Mouse (Mus musculus) megakaryocyte, embryonic 14.5 days (primary cell): ENCODE measurements at regions not wholly inside any gene's neighbourhood (a gene's known extent, or its start where the extent isn't known, plus 50 kb on each side); places are given as distances from the start of the nearest gene placed in this dataset.
A peak's percentile ranks its signal among the peaks of the same experiment; 100 is the strongest.
"Not testable (repeated sequence)": the region's sequence is repeated elsewhere in the genome, so short reads cannot be mapped to it uniquely, and the experiment has no call there.

ENCODE experiments used
- H3K27me3 ChIP-seq: replicated peaks from 2 replicates; pipeline ENCODE3; 2012; ENCODE audit warnings: inconsistent platforms
- H3K36me3 ChIP-seq: replicated peaks from 2 replicates; pipeline ENCODE3; 2012; ENCODE audit warnings: low read length, inconsistent platforms, mixed read lengths
- H3K4me1 ChIP-seq: 2 replicates; pipeline ENCODE4 v1.6.1; 2012; ENCODE audit warnings: inconsistent platforms
- H3K4me3 ChIP-seq: replicated peaks from 2 replicates; pipeline ENCODE3; 2012; ENCODE audit warnings: moderate library complexity, mild to moderate bottlenecking, inconsistent platforms
- H3K9me3 ChIP-seq: 2 replicates; pipeline ENCODE4 v1.6.1; 2012; ENCODE audit warnings: inconsistent platforms
- FLI1 ChIP-seq: IDR thresholded peaks from 2 replicates; pipeline ENCODE4 v1.6.1; 2012; ENCODE audit warnings: low read length, inconsistent platforms, mixed read lengths
- GATA1 ChIP-seq: IDR thresholded peaks from 3 replicates; pipeline ENCODE4 v1.6.1; 2012; ENCODE audit warnings: mixed read lengths, low read length, inconsistent platforms, borderline replicate concordance

DNA sequence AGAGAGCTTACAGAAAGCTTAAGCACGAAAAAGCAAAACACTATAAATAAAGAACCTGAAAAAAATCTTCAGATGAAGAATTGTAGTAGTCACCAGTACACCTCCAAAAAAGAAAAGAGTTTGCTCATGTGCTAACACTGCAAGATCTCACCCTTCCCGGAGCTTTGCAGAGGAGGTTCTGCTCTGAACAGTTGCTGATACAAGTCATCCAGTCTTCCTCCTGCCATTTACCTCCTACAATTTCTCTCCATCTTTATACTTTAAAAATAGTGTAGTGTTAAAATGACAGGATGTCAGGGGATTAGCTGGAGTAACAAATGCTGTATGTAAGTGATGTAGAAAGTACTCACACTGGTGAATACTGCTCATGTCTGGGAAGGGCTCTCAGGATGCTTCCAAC, 985.2 kb downstream of the Car8 start:
- no peak overlapping the region for H3K4me3 ChIP-seq
- H3K27me3 ChIP-seq: no peaks in the 10 kb centered on the region
- H3K36me3 ChIP-seq: no peaks in the 10 kb centered on the region
- no peaks in the 10 kb centered on the region for H3K9me3 ChIP-seq
- no peak for TF ChIP-seq GATA1
- TF ChIP-seq FLI1: no peak
- peaks cover 6% of the 10 kb centered on the region for H3K4me1 ChIP-seq

DNA sequence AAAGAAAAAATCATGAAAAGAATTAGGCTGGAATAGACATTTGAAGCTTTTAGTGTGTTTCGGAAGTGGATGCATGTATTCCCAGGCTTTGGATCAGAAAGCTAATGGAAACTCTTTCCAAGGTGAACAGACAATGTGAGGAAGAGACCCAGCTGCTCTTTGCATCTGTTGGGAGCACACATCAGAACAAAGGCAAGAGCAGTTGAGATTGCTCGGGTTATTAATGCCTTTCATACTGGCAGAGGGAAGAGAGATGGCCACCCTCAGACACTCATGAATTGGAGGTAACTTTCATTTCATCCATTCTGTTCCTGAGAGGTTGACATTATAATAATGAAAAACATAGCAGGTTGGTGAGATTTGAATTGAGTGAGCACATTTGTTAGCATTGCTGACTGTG, 987.2 kb downstream of the Car8 start:
- no peaks in the 10 kb centered on the region for H3K9me3 ChIP-seq
- no peaks in the 10 kb centered on the region for H3K27me3 ChIP-seq
- H3K36me3 ChIP-seq: no peaks in the 10 kb centered on the region
- no peak overlapping the region for H3K4me3 ChIP-seq
- H3K4me1 ChIP-seq: peaks cover 6% of the 10 kb centered on the region
- TF ChIP-seq FLI1: no peak
- TF ChIP-seq GATA1: no peak

DNA sequence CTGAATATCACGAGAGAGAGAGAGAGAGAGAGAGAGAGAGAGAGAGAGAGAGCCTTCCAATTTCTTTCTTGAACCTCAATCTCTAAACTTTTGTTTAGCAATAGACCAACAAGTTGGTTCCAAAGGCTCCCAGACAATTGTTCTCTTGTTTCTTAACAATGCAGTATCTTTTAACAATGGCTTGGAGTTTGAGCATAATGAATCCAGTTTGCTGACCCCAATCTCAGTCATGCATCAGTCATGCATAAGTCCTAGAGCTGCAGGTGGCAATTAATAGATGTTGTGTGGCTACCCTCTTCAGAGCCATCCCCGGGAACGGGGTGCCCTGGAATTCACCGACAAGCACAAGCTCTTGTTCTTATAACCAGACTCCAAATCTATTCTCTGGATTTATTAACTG, 991.0 kb downstream of the Car8 start:
- peaks cover 20% of the 10 kb centered on the region for H3K4me1 ChIP-seq
- no peaks in the 10 kb centered on the region for H3K36me3 ChIP-seq
- H3K4me3 ChIP-seq: no peak overlapping the region
- no peaks in the 10 kb centered on the region for H3K27me3 ChIP-seq
- no peaks in the 10 kb centered on the region for H3K9me3 ChIP-seq
- TF ChIP-seq FLI1: no peak
- TF ChIP-seq GATA1: no peak

DNA sequence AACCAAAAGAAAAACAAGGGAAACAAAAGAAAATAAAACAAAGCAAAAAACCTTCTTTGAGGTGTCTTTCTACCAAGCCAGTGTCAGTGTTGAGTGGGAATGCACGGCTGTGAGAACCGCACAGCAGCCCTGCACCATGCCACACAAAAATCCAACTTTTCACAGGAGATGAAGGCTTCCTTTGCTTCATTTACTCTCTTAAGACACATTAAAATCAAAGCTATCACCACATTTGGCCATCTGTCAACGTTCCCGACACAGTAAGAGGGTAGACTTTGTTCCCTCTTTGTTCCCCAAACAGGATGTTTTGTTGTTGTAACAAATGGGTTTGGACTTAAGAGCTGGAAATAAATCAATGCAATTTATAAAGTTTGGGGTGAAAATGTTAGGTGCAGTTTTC, 991.6 kb downstream of the Car8 start:
- H3K36me3 ChIP-seq: no peaks in the 10 kb centered on the region

DNA sequence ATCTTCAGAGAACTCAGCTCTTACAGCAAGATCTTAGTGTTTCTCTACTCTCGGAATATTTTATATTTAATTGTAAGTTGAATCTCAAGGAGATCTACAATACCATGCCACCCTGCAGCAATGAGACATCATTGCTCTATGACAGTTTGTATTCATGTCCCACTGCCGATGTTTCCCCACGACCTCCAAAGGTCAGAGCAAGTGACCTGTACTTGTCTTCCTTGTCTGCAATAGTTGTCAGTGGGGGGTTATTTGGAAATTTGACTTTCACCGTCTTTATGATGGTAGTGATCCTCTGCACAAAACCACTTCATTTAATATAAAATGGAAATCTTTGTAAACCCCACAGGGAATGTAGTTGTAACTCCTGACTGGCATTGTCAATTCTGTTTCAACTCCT, 992.0 kb downstream of the Car8 start:
- TF ChIP-seq GATA1 (no peak), FLI1 (no peak)
- no peak overlapping the region for H3K4me3 ChIP-seq
- no peaks in the 10 kb centered on the region for H3K9me3 ChIP-seq
- H3K4me1 ChIP-seq: peaks cover 18% of the 10 kb centered on the region
- no peaks in the 10 kb centered on the region for H3K27me3 ChIP-seq
- no peaks in the 10 kb centered on the region for H3K36me3 ChIP-seq

More for the DNA sequence above, 991.6 kb downstream of the Car8 start:
- no peak for TF ChIP-seq GATA1
- no peak for TF ChIP-seq FLI1
- no peaks in the 10 kb centered on the region for H3K27me3 ChIP-seq
- peaks cover 18% of the 10 kb centered on the region for H3K4me1 ChIP-seq
- H3K9me3 ChIP-seq: no peaks in the 10 kb centered on the region
- H3K4me3 ChIP-seq: no peak overlapping the region

DNA sequence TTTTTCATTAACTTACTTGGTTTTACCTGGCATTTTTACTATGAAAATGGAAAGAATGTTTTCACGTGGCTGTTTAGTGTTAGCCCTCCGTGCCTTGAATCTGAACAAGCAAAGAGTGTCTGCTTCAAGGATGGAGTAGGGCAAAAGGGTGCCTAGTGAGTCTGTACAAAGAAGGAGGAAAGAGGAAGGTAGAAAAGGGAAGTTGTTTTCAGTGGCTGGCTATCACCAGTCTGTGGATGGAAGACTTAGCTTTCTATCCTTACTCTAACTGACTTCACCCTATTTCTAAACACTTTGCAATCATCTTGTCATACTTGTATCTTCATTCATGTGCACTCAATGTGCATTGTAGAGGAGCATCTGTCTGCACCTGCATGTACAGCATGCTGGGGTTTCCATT, 993.2 kb downstream of the Car8 start:
- no peaks in the 10 kb centered on the region for H3K9me3 ChIP-seq
- no peak overlapping the region for H3K4me3 ChIP-seq
- H3K27me3 ChIP-seq: no peaks in the 10 kb centered on the region
- TF ChIP-seq FLI1 (no peak), GATA1 (no peak)
- peaks cover 18% of the 10 kb centered on the region for H3K4me1 ChIP-seq
- H3K36me3 ChIP-seq: no peaks in the 10 kb centered on the region

DNA sequence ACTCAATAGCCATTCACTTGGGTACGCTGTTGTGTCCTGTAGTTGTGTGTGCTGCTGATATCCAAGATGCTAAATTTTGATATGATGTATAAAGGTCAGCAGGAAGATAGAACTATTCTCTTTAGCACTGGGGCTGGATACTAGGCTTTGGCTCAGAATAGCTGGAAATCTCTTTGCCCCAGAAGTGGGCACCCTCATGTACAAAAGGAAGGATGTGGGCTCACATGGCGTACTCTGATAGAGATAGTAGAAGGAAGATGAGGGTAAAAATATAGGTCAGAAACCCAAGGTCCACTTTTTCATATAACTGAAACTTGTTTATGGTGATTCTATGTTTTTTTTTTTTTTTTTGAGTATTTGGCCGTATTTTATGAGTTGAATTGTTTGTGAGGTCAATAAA, 1001.0 kb downstream of the Car8 start:
- H3K9me3 ChIP-seq: 0 out of 2 replicates have a peak, but pooled peaks cover 2% of the 10 kb centered on the region
- H3K4me1 ChIP-seq: peaks cover 42% of the 10 kb centered on the region
- TF ChIP-seq FLI1: peak; percentile 56; the same call in 1 of the 2 replicates
- TF ChIP-seq GATA1: peak; percentile 30; the same call in 1 of the 3 replicates
- H3K27me3 ChIP-seq: no peaks in the 10 kb centered on the region
- no peak overlapping the region for H3K4me3 ChIP-seq
- H3K36me3 ChIP-seq: peaks cover 4% of the 10 kb centered on the region

DNA sequence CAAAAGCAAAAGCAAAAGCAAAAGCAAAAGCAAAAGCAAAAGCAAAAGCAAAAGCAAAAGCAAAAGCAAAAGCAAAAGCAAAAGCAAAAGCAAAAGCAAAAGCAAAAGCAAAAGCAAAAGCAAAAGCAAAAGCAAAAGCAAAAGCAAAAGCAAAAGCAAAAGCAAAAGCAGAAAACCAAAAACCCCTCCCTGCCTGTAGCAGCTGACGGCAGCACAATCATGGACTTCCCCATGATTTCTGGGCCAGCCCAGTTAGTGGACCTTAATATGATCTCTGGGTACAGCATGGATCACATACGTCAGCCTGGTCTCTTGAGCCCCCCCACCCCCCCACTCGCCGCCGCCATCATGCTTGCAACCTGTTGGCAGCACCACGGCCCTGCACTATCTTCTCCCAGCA, 1004.3 kb downstream of the Car8 start:
- H3K27me3 ChIP-seq, H3K9me3 ChIP-seq, H3K36me3 ChIP-seq: not testable (repeated sequence)
- H3K4me3 ChIP-seq: peak overlapping the region; percentile 69
- H3K4me1 ChIP-seq: peaks cover 46% of the 10 kb centered on the region

DNA sequence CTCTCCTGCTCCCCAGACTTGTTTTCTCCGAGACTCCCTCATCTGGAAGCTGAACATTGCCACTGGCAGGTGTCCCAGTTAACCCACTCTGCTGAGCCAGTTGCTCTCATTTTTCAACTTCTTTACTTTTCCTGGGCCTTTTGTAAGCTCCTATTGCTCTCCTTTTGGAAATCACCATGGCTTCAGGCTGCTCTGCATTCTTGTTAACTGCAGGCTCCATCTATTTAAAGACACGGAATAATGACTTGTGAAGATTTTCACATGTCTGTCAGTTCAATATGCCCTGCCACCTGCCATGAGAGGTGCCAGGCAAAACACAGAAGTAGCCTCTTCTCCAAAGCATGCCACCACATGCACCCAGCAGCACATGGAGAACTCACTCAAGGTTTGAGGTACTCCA, 1009.9 kb downstream of the Car8 start:
- TF ChIP-seq GATA1: no peak
- no peak for TF ChIP-seq FLI1
- peaks cover 4% of the 10 kb centered on the region for H3K36me3 ChIP-seq

DNA sequence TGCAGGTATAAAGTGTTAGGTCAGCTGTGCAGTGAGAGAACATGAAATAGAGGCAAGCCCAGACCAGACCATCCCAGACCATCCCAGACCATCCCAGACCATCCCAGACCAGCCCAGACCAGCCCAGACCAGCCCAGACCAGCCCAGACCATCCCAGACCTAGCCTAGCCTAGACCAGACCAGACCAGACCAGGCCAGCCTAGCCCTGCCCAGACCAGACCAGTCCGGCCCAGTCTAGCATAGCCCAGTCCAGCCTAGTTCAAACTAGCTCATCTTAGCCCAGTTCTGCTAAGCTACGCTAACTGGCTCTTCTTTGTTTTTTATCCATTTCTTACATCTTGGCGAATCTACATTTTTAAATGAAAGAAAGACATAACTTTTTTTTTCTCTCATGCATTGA, 1015.9 kb downstream of the Car8 start:
- TF ChIP-seq GATA1 (no peak), FLI1 (no peak)
- H3K36me3 ChIP-seq: no peaks in the 10 kb centered on the region
- no peaks in the 10 kb centered on the region for H3K9me3 ChIP-seq
- H3K4me3 ChIP-seq: no peak overlapping the region
- peaks cover 28% of the 10 kb centered on the region; the same call in 1 of the 2 replicates for H3K4me1 ChIP-seq
- no peaks in the 10 kb centered on the region for H3K27me3 ChIP-seq

More for the DNA sequence above, 1009.9 kb downstream of the Car8 start:
- no peak overlapping the region for H3K4me3 ChIP-seq
- H3K9me3 ChIP-seq: 0 out of 2 replicates have a peak, but pooled peaks cover 3% of the 10 kb centered on the region
- no peaks in the 10 kb centered on the region for H3K27me3 ChIP-seq
- peaks cover 26% of the 10 kb centered on the region for H3K4me1 ChIP-seq

DNA sequence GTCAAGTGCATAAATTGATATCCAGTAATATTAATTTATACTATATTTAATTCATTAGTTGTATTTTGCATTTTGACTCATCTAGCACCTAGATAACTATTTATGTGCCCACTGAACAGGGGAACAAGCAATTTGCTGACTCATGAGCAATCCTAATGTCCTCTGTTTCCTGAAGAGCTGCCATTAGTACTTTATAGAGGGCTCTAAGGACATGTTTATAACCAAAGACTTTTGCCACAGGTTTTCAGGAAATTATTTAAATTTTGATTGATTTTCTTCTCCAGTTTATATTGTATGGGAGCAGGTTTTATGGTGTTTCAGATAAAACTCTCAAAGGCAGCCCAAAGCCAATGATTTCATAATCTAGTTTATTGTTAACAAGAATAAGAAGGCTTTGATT, 1018.4 kb downstream of the Car8 start:
- H3K4me1 ChIP-seq: peaks cover 25% of the 10 kb centered on the region; the same call in 1 of the 2 replicates
- H3K27me3 ChIP-seq: no peaks in the 10 kb centered on the region
- H3K9me3 ChIP-seq: no peaks in the 10 kb centered on the region
- H3K4me3 ChIP-seq: no peak overlapping the region
- no peaks in the 10 kb centered on the region for H3K36me3 ChIP-seq
- TF ChIP-seq FLI1 (no peak), GATA1 (no peak)
